Mouse (Mus musculus) heart, embryonic 15.5 days (tissue): ENCODE measurements around the gene Stn1. TPM values are rescaled to one million over a fixed set of nuclear protein-coding genes. Genes with fewer than 3 reads are reported as not detected.

Experiments
- ATAC-seq: fragments of 200-750 bp; cut with Nextera tagmentation; replicated peaks from 2 replicates; pipeline ENCODE4 v1.8.0; 2017; ENCODE audit warnings: low read depth, moderate TSS enrichment; ENCODE audit not compliant: insufficient number of reproducible peaks, insufficient read depth, low FRiP score
- H3K27ac ChIP-seq: fragments of 300-500 bp; sonication (generic); 2 replicates; pipeline ENCODE4 v1.5.1; 2015; ENCODE audit warnings: mild to moderate bottlenecking, inconsistent platforms
- H3K27me3 ChIP-seq: fragments of 300-500 bp; sonication (generic); 2 replicates; pipeline ENCODE4 v1.6.1; 2015; ENCODE audit warnings: inconsistent platforms
- H3K36me3 ChIP-seq: fragments of 300-500 bp; sonication (generic); 2 replicates; pipeline ENCODE4 v1.6.1; 2015; ENCODE audit warnings: mild to moderate bottlenecking, inconsistent platforms
- H3K4me1 ChIP-seq: fragments of 300-500 bp; sonication (generic); replicated peaks from 2 replicates; pipeline ENCODE4 v1.6.1; 2015; ENCODE audit warnings: inconsistent platforms
- H3K4me2 ChIP-seq: fragments of 300-500 bp; sonication (generic); 2 replicates; pipeline ENCODE4 v1.6.1; 2015; ENCODE audit warnings: inconsistent platforms, mild to moderate bottlenecking, moderate library complexity
- H3K4me3 ChIP-seq: fragments of 300-500 bp; sonication (generic); 2 replicates; pipeline ENCODE4 v1.5.1; 2015; ENCODE audit warnings: mild to moderate bottlenecking, inconsistent platforms
- H3K9ac ChIP-seq: fragments of 300-500 bp; sonication (generic); 2 replicates; pipeline ENCODE4 v1.6.1; 2015; ENCODE audit warnings: mild to moderate bottlenecking, inconsistent platforms
- H3K9me3 ChIP-seq: fragments of 300-500 bp; sonication (generic); replicated peaks from 2 replicates; pipeline ENCODE4 v1.6.1; 2016; ENCODE audit warnings: inconsistent platforms
- WGBS: fragments of 180-500 bp; shearing (Covaris S2); methylation state at CpG from one replicate; pipeline ENCODE4 v1.1.7; 2015; ENCODE audit warnings: mixed read lengths; 5-methylcytosine and 5-hydroxymethylcytosine counted together
- polyA plus RNA-seq: library from polyadenylated mRNA; unstranded; fragments of >200 nt; fragmentation: Nextera tagmentation; extraction: Ambion mirVana; gene quantifications from 2 replicates; pipeline ENCODE4 v1.2.1, GENCODE M21; 2015

Stn1 gene
- polyA plus RNA-seq, 1 experiment from 2014 or later = 29.0 TPM

DNA sequence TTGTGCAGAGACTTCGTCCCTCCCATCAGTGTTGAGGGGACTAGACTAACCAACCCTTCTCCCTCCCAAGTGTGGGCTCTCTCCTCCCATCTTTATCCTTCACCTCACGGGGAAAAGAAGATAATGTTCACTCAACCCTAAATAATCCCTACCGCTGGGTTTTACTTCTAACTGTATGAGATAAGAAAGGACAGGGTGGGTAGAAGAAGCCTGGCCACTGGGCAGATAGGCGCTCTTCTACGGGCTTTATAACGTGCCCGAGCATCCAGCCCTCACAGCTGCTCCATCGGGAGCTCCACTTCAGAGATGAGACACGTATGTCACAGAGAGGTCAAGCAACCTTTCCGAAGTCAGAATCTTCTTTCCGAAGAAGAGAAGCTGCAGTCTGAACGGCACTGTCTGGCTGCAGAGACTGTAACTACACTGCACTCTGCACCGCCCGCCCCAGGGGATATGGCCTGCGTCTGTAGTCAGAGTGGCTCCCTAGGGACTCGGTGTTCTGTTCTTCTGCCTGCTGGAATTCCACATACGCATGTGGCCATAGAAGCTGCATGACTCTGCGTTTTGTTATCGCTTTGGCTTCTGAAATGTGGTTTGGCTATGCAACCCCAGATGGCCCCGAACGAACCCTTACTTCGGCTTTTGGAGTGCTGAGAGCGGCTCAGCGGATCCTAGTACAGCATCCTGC lies 18.7 kb downstream of the Stn1 start:
- Histone ChIP-seq H3K36me3 (peaks cover 22% of the 10 kb centered on the region), H3K27ac (no peak overlapping the region), H3K9me3 (no peaks in the 10 kb centered on the region), H3K4me3 (no peak overlapping the region), H3K4me2 (no peak overlapping the region), H3K4me1 (peaks cover 24% of the 10 kb centered on the region), H3K27me3 (no peaks in the 10 kb centered on the region), H3K9ac (no peak overlapping the region)
- ATAC-seq = 0 out of 2 replicates have a peak, but pooled peaks have one; percentile 45
- 68% methylated on average over 24 of the region's 24 CpGs for WGBS

DNA sequence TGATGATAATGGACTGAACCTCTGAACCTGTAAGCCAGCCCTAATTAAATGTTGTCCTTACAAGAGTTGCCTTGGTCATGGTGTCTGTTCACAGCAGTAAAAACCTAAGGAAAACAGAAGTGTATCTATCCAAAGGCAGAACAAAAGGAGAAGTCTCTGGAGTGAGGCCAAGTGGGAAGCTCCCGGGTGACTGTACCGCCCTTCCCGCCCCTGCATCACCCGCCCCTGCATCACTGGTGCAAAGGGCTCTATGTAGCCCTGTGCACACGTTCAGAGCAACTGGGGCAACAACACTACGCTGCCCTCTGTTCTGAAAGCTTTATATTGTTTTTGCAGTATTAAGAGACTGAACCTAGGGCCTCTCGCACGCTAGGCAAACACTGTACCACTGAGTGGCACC lies 19.7 kb downstream of the Stn1 start:
- Histone ChIP-seq H3K27ac (peak overlapping the region; percentile 59), H3K4me1 (peaks cover 35% of the 10 kb centered on the region), H3K9ac (no peak overlapping the region), H3K27me3 (no peaks in the 10 kb centered on the region), H3K4me3 (no peak overlapping the region), H3K4me2 (no peak overlapping the region), H3K36me3 (peaks cover 16% of the 10 kb centered on the region; the same call in 1 of the 2 replicates), H3K9me3 (no peaks in the 10 kb centered on the region)
- 78% methylated on average over 8 of the region's 8 CpGs for WGBS
- ATAC-seq = no peak

- WGBS = 62% methylated on average over 12 of the region's 12 CpGs
- no peak overlapping the region for H3K4me3 ChIP-seq
- peak overlapping the region; percentile 59 for H3K27ac ChIP-seq
- peaks cover 13% of the 10 kb centered on the region; the same call in 1 of the 2 replicates for H3K36me3 ChIP-seq
- no peaks in the 10 kb centered on the region for H3K27me3 ChIP-seq
- H3K9ac ChIP-seq = no peak overlapping the region
- no peak overlapping the region for H3K4me2 ChIP-seq
- no peaks in the 10 kb centered on the region for H3K9me3 ChIP-seq
- peak; percentile 38; the same call in 1 of the 2 replicates for ATAC-seq
- peaks cover 39% of the 10 kb centered on the region for H3K4me1 ChIP-seq
Observed at GRCm38 (mm10) chr19:47516879-47517278, 20.4 kb downstream of the Stn1 start.

DNA sequence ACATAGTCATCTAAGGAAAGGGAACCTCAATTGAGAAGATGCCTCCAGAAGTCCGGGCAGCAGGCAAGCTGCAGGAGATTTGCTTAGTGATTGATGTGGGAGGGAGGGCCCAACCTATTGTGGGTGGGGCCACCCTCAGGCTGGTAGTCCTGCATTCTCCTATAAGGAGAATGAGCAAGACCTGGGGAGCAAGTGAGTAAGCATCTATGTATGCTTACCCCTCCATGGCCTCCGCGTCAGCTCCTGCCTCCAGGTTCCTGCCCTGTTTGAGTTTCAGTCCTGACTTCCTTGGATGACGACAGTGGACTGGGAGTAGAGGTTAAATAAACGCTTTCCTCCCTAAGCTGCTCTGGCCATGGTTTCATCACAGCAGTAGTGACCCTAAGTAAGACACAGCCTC lies 22.2 kb downstream of the Stn1 start:
- Histone ChIP-seq H3K9ac (no peak overlapping the region), H3K27ac (no peak overlapping the region), H3K4me3 (no peak overlapping the region), H3K9me3 (no peaks in the 10 kb centered on the region), H3K4me1 (peaks cover 47% of the 10 kb centered on the region), H3K4me2 (no peak overlapping the region), H3K27me3 (no peaks in the 10 kb centered on the region), H3K36me3 (peaks cover 11% of the 10 kb centered on the region; the same call in 1 of the 2 replicates)
- WGBS = 62% methylated on average over 5 of the region's 5 CpGs
- no peak for ATAC-seq

- peaks cover 11% of the 10 kb centered on the region; the same call in 1 of the 2 replicates for H3K36me3 ChIP-seq
- peaks cover 58% of the 10 kb centered on the region for H3K4me1 ChIP-seq
- no peaks in the 10 kb centered on the region for H3K27me3 ChIP-seq
- H3K9ac ChIP-seq = no peak overlapping the region
- WGBS = 44% methylated on average over 4 of the region's 4 CpGs
- H3K4me3 ChIP-seq = no peak overlapping the region
- peak overlapping the region; percentile 72 for H3K27ac ChIP-seq
- H3K4me2 ChIP-seq = no peak overlapping the region
- no peak for ATAC-seq
- no peaks in the 10 kb centered on the region for H3K9me3 ChIP-seq
Observed at GRCm38 (mm10) chr19:47513618-47513897, 23.7 kb downstream of the Stn1 start.

- 73% methylated on average over 21 of the region's 21 CpGs for WGBS
- Histone ChIP-seq H3K4me2 (no peak overlapping the region), H3K9me3 (no peaks in the 10 kb centered on the region), H3K4me1 (peaks cover 59% of the 10 kb centered on the region), H3K27ac (peak overlapping the region; percentile 72), H3K4me3 (no peak overlapping the region), H3K9ac (no peak overlapping the region), H3K27me3 (no peaks in the 10 kb centered on the region), H3K36me3 (peaks cover 11% of the 10 kb centered on the region; the same call in 1 of the 2 replicates)
- ATAC-seq = no peak
Observed at GRCm38 (mm10) chr19:47512794-47513617, 24.3 kb downstream of the Stn1 start.

GRCm38 (mm10) chr19:47511958-47512357 lies 25.3 kb downstream of the Stn1 start:
- no peak for ATAC-seq
- H3K27me3 ChIP-seq = no peaks in the 10 kb centered on the region
- peaks cover 63% of the 10 kb centered on the region for H3K4me1 ChIP-seq
- H3K27ac ChIP-seq = peak overlapping the region; percentile 81
- H3K4me2 ChIP-seq = no peak overlapping the region
- H3K9ac ChIP-seq = no peak overlapping the region
- no peaks in the 10 kb centered on the region for H3K9me3 ChIP-seq
- WGBS = 62% methylated on average over 6 of the region's 6 CpGs
- H3K36me3 ChIP-seq = peaks cover 11% of the 10 kb centered on the region; the same call in 1 of the 2 replicates
- no peak overlapping the region for H3K4me3 ChIP-seq

DNA sequence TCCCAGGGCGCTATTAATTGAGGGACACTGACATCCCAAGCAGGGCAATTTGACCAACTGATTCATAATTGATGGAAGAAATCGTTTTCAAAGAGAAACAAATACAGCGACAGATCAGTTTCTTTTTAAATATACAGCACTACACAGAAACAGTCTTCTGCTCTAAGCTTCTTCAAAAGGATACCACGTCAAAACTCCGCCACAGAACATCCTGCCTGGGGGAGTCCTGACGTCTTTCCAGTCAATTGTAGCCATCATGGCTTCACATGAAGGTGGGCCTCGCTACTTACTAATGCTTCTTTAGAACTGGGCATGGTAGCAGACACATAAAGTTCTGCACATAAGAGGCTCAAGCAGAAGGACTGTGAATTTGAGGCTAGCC lies 26.0 kb downstream of the Stn1 start:
- 64% methylated on average over 7 of the region's 7 CpGs for WGBS
- no peaks in the 10 kb centered on the region for H3K9me3 ChIP-seq
- H3K4me1 ChIP-seq = peaks cover 57% of the 10 kb centered on the region
- no peak for ATAC-seq
- H3K36me3 ChIP-seq = peaks cover 11% of the 10 kb centered on the region; the same call in 1 of the 2 replicates
- H3K4me3 ChIP-seq = no peak overlapping the region
- peak overlapping the region; percentile 81 for H3K27ac ChIP-seq
- no peaks in the 10 kb centered on the region for H3K27me3 ChIP-seq
- no peak overlapping the region for H3K9ac ChIP-seq
- H3K4me2 ChIP-seq = peak overlapping the region; percentile 42; the same call in 1 of the 2 replicates

DNA sequence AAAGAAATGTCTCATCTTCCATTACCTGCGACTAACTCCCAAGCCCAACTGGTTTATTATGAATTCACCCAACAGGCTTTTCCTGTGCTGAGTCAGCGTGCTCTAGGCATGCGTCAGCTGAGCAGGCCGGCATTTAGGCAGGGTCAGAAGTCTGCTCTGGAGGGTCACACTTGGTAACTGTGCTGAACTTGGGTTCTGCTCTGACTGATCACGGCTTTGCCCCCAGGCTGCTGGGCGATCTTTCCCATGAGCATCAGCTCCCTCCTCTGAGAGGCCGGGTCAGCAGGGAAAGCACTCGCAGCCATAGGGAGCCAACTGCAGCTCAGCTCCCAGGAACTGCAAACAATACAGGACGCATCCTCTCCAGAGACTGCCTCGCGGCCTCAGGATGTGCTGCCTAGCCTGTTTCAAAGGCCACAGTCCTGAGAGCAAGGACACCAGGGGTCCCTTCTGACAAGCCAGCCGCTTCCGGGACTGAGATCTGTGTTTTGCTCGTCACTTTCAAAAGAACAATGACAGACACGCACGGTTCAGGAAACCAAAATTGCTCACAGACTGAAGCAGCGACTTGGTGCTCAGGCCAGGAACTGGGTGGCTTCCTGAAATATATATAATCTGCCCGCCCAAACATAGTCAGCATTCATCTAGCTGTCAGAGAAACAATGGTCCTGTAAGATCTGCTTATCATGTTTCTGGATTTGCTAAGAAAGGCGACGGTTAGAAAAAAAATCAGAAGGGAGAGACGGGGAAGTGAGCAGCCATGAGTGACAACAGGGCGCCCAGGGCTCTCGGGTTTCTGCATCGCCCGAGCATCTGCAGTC lies 26.6 kb downstream of the Stn1 start:
- no peaks in the 10 kb centered on the region for H3K9me3 ChIP-seq
- 40% methylated on average over 25 of the region's 25 CpGs for WGBS
- H3K9ac ChIP-seq = peak overlapping the region; percentile 31
- H3K27me3 ChIP-seq = no peaks in the 10 kb centered on the region
- peak; percentile 41 for ATAC-seq
- H3K4me1 ChIP-seq = peaks cover 57% of the 10 kb centered on the region
- H3K27ac ChIP-seq = peak overlapping the region; percentile 81
- no peak overlapping the region for H3K4me3 ChIP-seq
- H3K36me3 ChIP-seq = peaks cover 12% of the 10 kb centered on the region; the same call in 1 of the 2 replicates
- H3K4me2 ChIP-seq = peak overlapping the region; percentile 42

DNA sequence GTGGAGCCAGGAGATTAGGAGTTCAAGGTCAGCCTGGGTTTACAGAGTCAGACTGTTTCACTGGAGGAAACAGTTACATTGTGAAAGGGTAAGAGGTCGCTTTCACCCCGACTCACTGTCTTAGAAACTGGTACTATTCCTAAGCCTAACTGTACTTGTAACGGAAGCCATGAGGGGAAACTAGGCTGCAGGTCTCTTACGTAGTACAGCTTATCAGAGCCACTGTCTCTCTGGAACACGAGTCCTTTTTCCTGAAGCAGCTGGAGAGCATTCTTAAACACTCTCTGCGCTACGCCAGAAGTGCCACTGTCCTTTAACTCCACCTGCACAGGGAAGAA lies 27.2 kb downstream of the Stn1 start:
- Histone ChIP-seq H3K9me3 (no peaks in the 10 kb centered on the region), H3K27ac (peak overlapping the region; percentile 81), H3K4me2 (no peak overlapping the region), H3K9ac (no peak overlapping the region), H3K27me3 (no peaks in the 10 kb centered on the region), H3K4me3 (no peak overlapping the region), H3K36me3 (peaks cover 6% of the 10 kb centered on the region; the same call in 1 of the 2 replicates), H3K4me1 (peaks cover 57% of the 10 kb centered on the region)
- no peak for ATAC-seq
- WGBS = 55% methylated on average over 7 of the region's 7 CpGs

DNA sequence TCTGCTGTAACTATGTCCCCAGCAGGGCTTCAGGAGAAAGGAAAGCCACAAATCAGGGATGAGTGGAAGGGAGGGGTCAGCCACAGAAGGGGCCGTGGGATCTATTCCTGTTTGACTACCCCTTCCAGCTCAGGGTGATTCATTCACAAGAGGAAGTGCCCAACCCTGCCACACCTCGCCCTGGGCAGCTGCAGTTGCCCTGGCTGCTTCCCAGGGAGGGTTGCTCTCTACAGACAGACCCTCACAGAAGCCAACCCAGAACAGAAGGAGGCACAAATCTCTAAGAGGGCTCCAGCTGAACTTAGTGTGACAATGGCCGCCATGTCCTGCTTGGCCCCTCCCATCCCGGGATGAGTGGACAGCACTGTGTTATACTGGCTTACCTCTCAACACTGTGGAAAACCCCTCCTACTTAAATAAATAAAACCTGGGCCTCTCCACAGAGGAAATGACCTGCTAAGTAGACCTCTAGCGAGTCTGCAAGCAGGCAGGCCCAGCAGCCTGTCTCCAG lies 28.5 kb downstream of the Stn1 start:
- Histone ChIP-seq H3K9me3 (no peaks in the 10 kb centered on the region), H3K27me3 (no peaks in the 10 kb centered on the region), H3K4me3 (no peak overlapping the region), H3K4me2 (no peak overlapping the region), H3K4me1 (peaks cover 53% of the 10 kb centered on the region), H3K27ac (peak overlapping the region; percentile 81), H3K9ac (no peak overlapping the region), H3K36me3 (peaks cover 4% of the 10 kb centered on the region; the same call in 1 of the 2 replicates)
- 58% methylated on average over 5 of the region's 5 CpGs for WGBS
- no peak for ATAC-seq
